12 mouse cellular contexts compared by ENCODE assay signal in genomic region chrX:155171754-155172153, GRCm38 (mm10). TPM values are rescaled to one million over a fixed set of nuclear protein-coding genes. Genes with fewer than 3 reads are reported as not detected.
"Had no signal": no experiment of that assay in that cellular context is flagged by ENCODE, and none has a peak within 500 bp of the region (broad histone marks: within the 10 kb centered on the region; RNA-seq: fewer than 3 reads in every experiment).

No protein-coding gene starts in this region.

- ATAC-seq: midbrain, embryonic 13.5 days; midbrain, embryonic 15.5 days had no signal

- DNase-seq: lung, embryonic 14.5 days; lung, postnatal 10 days; lung, postnatal 4 days; right cerebral cortex, postnatal 14 days; thymus, adult 2 months; thymus, postnatal 25 days; thymus, postnatal 4 days had no signal

RNA-seq across cellular contexts. Expression of gene Cldn34b2, which starts 43.5 kb away (rescaled TPM):
- total RNA-seq: midbrain, postnatal 0 days; monocyte, adult 5-6 weeks; neutrophil, adult 5-6 weeks had no signal
